Mouse (Mus musculus): ENCODE measurements around the gene Calml3. TPM values are rescaled to one million over a fixed set of nuclear protein-coding genes. Genes with fewer than 3 reads are reported as not detected.
"Not testable (repeated sequence)": the region's sequence is repeated elsewhere in the genome, so short reads cannot be mapped to it uniquely, and the experiment has no call there.

The Calml3 gene
- total RNA-seq (2021) (under 1 TPM; 0.35 to 0.63 TPM), polyA plus RNA-seq (2012; rRNA removed) (0.35 TPM in 1 of 2 replicates, not detected in the other)
- long read RNA-seq, result 0 reads

- DNase-seq, result no peak
These were observed at the start of gene Calml3 for GRCm38 (mm10) chr13:3804186-3804585. Gene Calml3 (minus strand): TSS chr13:3804316.

GRCm38 (mm10) chr13:3850330-3850729 is 46.2 kb upstream of the Calml3 start:
- no peak for DNase-seq

- not testable (repeated sequence) for DNase-seq
These were observed 36.5 kb upstream of the Calml3 start for GRCm38 (mm10) chr13:3840662-3841061.

GRCm38 (mm10) chr13:3837312-3837807 is 33.2 kb upstream of the Calml3 start, which contains the start of gene Calm4:
Gene Calm4 (plus strand): TSS chr13:3837757.
- not testable (repeated sequence) for DNase-seq

GRCm38 (mm10) chr13:3833644-3834043 is 29.5 kb upstream of the Calml3 start:
- DNase-seq, result not testable (repeated sequence)

GRCm38 (mm10) chr13:3832450-3832849 is 28.3 kb upstream of the Calml3 start:
- no peak for DNase-seq

- no peak for DNase-seq
These were observed 27.9 kb upstream of the Calml3 start for GRCm38 (mm10) chr13:3831994-3832393.

GRCm38 (mm10) chr13:3831546-3831945 is 27.4 kb upstream of the Calml3 start:
- no peak for DNase-seq

GRCm38 (mm10) chr13:3825726-3826125 is 21.6 kb upstream of the Calml3 start:
- no peak for DNase-seq

- DNase-seq, result peak; percentile 19
These were observed 18.0 kb upstream of the Calml3 start for GRCm38 (mm10) chr13:3822105-3822504.

GRCm38 (mm10) chr13:3818740-3819076 is 14.6 kb upstream of the Calml3 start:
- no peak for DNase-seq

GRCm38 (mm10) chr13:3818012-3818739 is 14.1 kb upstream of the Calml3 start:
- DNase-seq, result peak; percentile 15

- no peak for DNase-seq
These were observed 3.2 kb upstream of the Calml3 start for GRCm38 (mm10) chr13:3807131-3807827.

- DNase-seq, result no peak
These were observed 1.5 kb upstream of the Calml3 start for GRCm38 (mm10) chr13:3805638-3806037.

GRCm38 (mm10) chr13:3805132-3805531 is 1.0 kb upstream of the Calml3 start:
- peak; percentile 27 for DNase-seq

- no peak for DNase-seq
These were observed 4.7 kb downstream of the Calml3 start for GRCm38 (mm10) chr13:3799386-3799785.

GRCm38 (mm10) chr13:3798751-3799150 is 5.4 kb downstream of the Calml3 start:
- DNase-seq, result no peak

- no peak for DNase-seq
These were observed 7.5 kb downstream of the Calml3 start for GRCm38 (mm10) chr13:3796649-3797048.

GRCm38 (mm10) chr13:3789531-3789930 is 14.6 kb downstream of the Calml3 start:
- no peak for DNase-seq

GRCm38 (mm10) chr13:3788588-3788987 is 15.5 kb downstream of the Calml3 start:
- DNase-seq, result no peak

- no peak for DNase-seq
These were observed 16.5 kb downstream of the Calml3 start for GRCm38 (mm10) chr13:3787644-3788043.

- no peak for DNase-seq
These were observed 17.0 kb downstream of the Calml3 start for GRCm38 (mm10) chr13:3787102-3787501.

GRCm38 (mm10) chr13:3783621-3784020 is 20.5 kb downstream of the Calml3 start:
- no peak for DNase-seq
